Mouse (Mus musculus): ENCODE data around the gene Ttc39d. TPM values are rescaled to one million over a fixed set of nuclear protein-coding genes. Genes with fewer than 3 reads are reported as not detected.
A peak's percentile ranks its signal among the peaks of the same experiment; 100 is the strongest.

Ttc39d gene
- polyA plus RNA-seq, 1 experiment from 2014 or later = 0.16 TPM

GRCm38 (mm10) chr17:80241594-80241993 lies 34.3 kb downstream of the Ttc39d start:
- Histone ChIP-seq H3K4me1 (replicated peaks) (no peaks in the 10 kb centered on the region), H3K36me3 (peaks cover 91% of the 10 kb centered on the region), H3K27me3 (ENCODE audit: insufficient read depth, poor library complexity, severe bottlenecking) (no peaks in the 10 kb centered on the region), H3K4me3 (no peak overlapping the region), H3K27ac (no peak overlapping the region), H3K9me3 (no peaks in the 10 kb centered on the region)
- WGBS = 91% methylated on average over 9 of the region's 9 CpGs
- DNase-seq (ENCODE audit: low spot score) = no peak

DNA sequence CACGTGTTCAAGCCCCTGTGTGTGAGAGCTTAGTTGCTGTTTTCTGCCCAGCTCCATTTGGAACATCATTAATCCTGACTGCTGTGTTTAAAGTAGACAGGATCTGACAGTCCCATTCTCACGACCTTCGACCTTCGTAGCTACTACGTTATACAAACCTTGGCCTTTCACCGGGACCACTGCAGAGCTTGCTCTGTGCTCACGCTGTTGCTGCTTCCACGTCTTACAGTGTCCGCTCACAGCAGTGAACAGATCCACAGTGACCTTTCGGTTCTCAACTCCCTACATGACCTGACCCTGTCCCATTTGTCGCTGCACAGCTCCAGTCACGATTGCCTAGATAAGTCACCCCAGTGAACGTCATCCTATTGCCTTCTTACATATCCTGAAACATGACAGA lies 35.9 kb downstream of the Ttc39d start:
- Histone ChIP-seq H3K4me3 (no peak overlapping the region), H3K27me3 (ENCODE audit: insufficient read depth, poor library complexity, severe bottlenecking) (no peaks in the 10 kb centered on the region), H3K36me3 (peaks cover 97% of the 10 kb centered on the region), H3K9me3 (no peaks in the 10 kb centered on the region), H3K27ac (no peak overlapping the region), H3K4me1 (replicated peaks) (no peaks in the 10 kb centered on the region)
- 69% methylated on average over 13 of the region's 13 CpGs for WGBS
- DNase-seq (ENCODE audit: low spot score) = no peak

DNA sequence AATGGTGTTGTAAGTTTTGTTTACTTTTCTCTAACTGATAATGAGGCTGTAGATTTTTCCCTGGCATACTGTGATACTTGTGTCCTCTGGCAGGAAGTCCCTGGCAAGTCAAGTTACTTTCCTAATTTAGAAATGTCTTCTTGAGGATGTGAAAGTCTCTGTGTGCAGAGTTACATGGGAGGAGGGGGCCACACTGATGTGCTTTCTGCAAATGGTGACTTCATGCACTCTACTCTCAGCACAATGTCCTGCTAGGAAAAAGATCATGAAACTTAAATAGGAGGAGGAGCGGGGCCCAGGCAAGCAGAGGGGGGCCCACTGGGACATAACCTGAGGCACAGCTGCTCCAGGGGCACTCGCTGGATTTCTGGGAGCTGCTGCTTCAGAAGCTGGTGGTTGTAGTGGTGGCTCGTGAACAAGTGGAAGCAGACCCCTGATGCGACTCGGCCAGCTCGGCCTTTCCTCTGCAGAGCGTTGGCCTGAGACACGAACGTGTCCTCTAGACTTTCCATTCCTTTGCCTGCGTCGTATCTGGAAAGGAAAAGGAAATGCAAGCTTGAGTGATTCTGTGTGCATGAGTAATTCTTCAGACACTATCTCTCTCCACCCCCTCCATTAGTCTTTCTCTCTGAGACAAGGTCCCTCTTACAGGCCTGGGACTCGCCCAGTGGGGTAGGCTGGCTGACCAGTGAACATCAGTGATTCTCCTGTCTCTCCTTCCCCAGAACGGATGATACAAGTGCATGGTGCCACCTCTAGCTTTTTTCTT lies 45.7 kb downstream of the Ttc39d start:
- 80% methylated on average over 13 of the region's 13 CpGs for WGBS
- Histone ChIP-seq H3K27me3 (ENCODE audit: insufficient read depth, poor library complexity, severe bottlenecking) (no peaks in the 10 kb centered on the region), H3K4me1 (replicated peaks) (no peaks in the 10 kb centered on the region), H3K4me3 (no peak overlapping the region), H3K36me3 (peaks cover 100% of the 10 kb centered on the region), H3K9me3 (no peaks in the 10 kb centered on the region), H3K27ac (no peak overlapping the region)
- no peak for DNase-seq (ENCODE audit: low spot score)

GRCm38 (mm10) chr17:80254421-80254820 lies 47.2 kb downstream of the Ttc39d start:
- H3K4me3 ChIP-seq = no peak overlapping the region
- DNase-seq (ENCODE audit: low spot score) = no peak
- WGBS = 95% methylated on average over 5 of the region's 5 CpGs
- H3K36me3 ChIP-seq = peaks cover 100% of the 10 kb centered on the region
- H3K4me1 ChIP-seq (replicated peaks) = no peaks in the 10 kb centered on the region
- no peaks in the 10 kb centered on the region for H3K9me3 ChIP-seq
- no peaks in the 10 kb centered on the region for H3K27me3 ChIP-seq (ENCODE audit: insufficient read depth, poor library complexity, severe bottlenecking)
- H3K27ac ChIP-seq = no peak overlapping the region

GRCm38 (mm10) chr17:80255208-80255607 lies 47.9 kb downstream of the Ttc39d start:
- no peak overlapping the region for H3K4me3 ChIP-seq
- DNase-seq (ENCODE audit: low spot score) = peak; percentile 7
- no peaks in the 10 kb centered on the region for H3K27me3 ChIP-seq (ENCODE audit: insufficient read depth, poor library complexity, severe bottlenecking)
- 72% methylated on average over 13 of the region's 13 CpGs for WGBS
- no peaks in the 10 kb centered on the region for H3K4me1 ChIP-seq (replicated peaks)
- H3K9me3 ChIP-seq = no peaks in the 10 kb centered on the region
- no peak overlapping the region for H3K27ac ChIP-seq
- peaks cover 100% of the 10 kb centered on the region for H3K36me3 ChIP-seq

DNA sequence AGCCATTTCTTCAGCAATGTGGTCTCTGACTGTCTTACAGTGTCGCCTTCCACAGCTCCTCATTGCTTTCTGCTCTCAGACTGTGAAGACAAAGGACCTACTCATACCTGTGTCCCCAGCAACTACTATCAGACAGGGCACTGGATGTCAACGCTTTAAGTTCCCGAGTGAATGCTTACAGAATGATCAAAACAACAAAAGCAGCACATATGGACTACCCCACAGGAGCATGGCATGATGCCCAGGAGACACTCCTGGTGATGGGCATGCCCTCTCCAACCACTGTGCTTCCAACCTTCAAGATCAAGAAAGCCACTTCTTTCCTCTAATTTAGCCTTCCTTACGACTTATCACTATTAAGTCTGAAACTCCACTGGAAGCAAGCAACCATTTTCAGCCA lies 59.8 kb downstream of the Ttc39d start:
- H3K27me3 ChIP-seq (ENCODE audit: insufficient read depth, poor library complexity, severe bottlenecking) = no peaks in the 10 kb centered on the region
- peaks cover 100% of the 10 kb centered on the region for H3K36me3 ChIP-seq
- DNase-seq (ENCODE audit: low spot score) = no peak
- no peak overlapping the region for H3K4me3 ChIP-seq
- 94% methylated on average over 4 of the region's 4 CpGs for WGBS
- no peaks in the 10 kb centered on the region for H3K4me1 ChIP-seq (replicated peaks)
- H3K9me3 ChIP-seq = no peaks in the 10 kb centered on the region
- no peak overlapping the region for H3K27ac ChIP-seq

Other genes with a start within 250 kb of the Ttc39d start
- 85.6 and 92.4 TPM in 2 replicates for gene Hnrnpll, start 145.1 kb upstream of the Ttc39d start, polyA plus RNA-seq (2016; fragmentation: Nextera tagmentation; extraction: Ambion mirVana)
- 8.4 and 10.2 TPM in 2 replicates for gene Galm, start 80.0 kb upstream of the Ttc39d start, polyA plus RNA-seq (2016; fragmentation: Nextera tagmentation; extraction: Ambion mirVana)
- gene Srsf7, start 153 bp upstream of the Ttc39d start, polyA plus RNA-seq (2016; fragmentation: Nextera tagmentation; extraction: Ambion mirVana) = 651 and 806 TPM in 2 replicates
- gene Gemin6, start 17.0 kb downstream of the Ttc39d start, polyA plus RNA-seq (2016; fragmentation: Nextera tagmentation; extraction: Ambion mirVana) = 38.2 and 53.9 TPM in 2 replicates
- 28.0 and 34.5 TPM in 2 replicates for gene Morn2, start 82.7 kb downstream of the Ttc39d start, polyA plus RNA-seq (2016; fragmentation: Nextera tagmentation; extraction: Ambion mirVana)
- gene Dhx57, start 83.0 kb downstream of the Ttc39d start, polyA plus RNA-seq (2016; fragmentation: Nextera tagmentation; extraction: Ambion mirVana) = 17.0 and 20.3 TPM in 2 replicates
- gene Arhgef33, start 99.9 kb downstream of the Ttc39d start, polyA plus RNA-seq (2016; fragmentation: Nextera tagmentation; extraction: Ambion mirVana) = 0.43 and 1.7 TPM in 2 replicates
- 0.68 TPM in 1 of 2 replicates, not detected in the other for gene Gm10190, start 166.1 kb downstream of the Ttc39d start, polyA plus RNA-seq (2016; fragmentation: Nextera tagmentation; extraction: Ambion mirVana)